Mouse (Mus musculus) testis, adult 10 weeks (tissue): Measurements from ENCODE around the gene Nyap1. TPM values are rescaled to one million over a fixed set of nuclear protein-coding genes. Genes with fewer than 3 reads are reported as not detected.

Experiments
- polyA plus RNA-seq: library from polyadenylated mRNA; stranded (reverse); fragments of 350-450 nt; fragmentation: Illumina TruSeq; extraction: RNeasy Lipid Tissue Mini Kit (QIAGEN cat#74804); gene quantifications from one replicate; pipeline ENCODE4 v1.2.3, GENCODE M21; 2014; ENCODE audit warnings: low read depth, low replicate concordance

The Nyap1 gene
- polyA plus RNA-seq, result 0.07 TPM

DNA sequence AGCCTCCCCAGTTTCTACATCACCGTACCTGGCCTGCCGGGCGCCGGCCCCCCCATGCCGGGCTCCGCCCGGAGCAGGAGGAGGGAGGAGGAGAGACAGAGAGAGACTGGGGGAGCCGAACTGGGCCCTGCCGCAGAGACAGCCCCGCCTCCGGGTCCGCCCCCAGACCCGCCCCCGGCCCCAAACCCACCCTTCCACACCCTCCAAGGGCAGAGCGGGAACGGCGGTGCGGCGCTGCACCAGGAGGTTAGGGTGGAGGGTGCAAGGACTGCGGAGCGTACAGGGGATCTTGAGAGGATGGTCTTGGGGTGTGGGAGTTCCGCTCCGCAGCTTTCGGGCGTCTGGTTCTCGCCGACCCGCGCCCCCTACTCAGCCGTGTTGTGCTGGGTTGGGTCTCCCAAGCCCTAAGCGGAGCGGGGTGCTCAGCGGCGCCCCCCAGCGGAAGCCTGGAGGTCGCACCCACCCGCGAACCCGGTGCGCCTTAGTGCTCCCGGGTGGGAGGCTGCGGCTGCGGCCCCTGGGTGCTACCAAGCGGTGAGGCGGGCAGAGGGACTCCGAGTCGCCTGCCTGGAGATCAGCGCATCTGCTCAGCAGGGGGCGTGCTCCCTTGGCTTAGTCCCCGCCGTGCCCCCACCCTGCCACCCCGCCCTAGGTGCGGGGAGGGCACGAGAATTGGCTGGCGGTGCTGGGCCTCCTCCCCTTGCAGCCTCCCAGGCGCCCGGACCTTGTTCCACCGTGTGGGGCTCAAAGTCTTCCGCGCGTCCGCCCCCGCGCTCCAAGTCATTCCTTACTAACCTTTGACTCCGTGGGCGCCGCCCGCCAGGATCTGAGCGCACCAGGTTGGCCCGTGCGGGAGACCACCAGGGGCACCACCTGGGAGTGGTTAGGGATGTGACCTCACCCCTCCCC lies at the start of gene Nyap1:
Nyap1 (minus strand) TSS at position 585 of the 909 bp plus-strand sequence.

DNA sequence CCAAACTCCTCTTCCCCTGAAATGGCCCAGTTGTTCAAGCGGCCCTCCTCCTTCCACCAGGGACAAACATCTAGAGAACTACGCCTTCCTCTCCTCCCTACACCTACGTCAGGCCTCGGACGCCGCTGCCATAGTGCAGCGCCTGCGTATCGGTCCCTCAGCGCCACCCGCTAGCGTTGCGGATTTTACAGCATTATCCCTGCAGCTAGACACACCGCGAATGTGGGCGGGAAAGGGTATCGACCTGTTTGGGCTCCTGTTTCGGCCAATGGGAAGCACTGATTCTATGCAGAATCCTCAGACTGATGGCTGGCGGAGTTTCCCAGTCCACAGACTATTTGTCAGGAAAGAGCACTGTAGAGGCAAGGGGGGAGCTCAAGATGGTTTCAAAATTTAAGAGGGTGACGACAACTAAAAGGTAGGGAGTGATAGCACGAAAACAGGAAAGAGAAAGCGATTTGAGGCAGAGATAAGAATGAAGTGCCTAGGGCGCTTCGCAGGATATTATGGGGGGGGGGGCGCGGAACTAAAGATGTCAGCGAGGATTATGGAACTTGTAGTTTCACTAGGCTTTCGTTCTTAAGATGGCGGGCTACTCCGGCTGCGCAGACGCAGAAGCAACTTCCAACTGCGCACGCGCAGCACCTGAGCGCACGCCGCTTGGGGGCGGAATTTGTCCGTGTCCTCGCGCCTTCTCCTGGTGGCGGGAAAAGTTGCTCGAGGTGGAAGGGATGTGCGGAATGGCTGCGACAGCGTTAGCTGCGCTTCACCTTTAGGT lies 45.9 kb upstream of the Nyap1 start, which contains the start of the genes Mepce and Zcwpw1:
Mepce (minus strand) TSS at position 505 of the 778 bp plus-strand sequence.
Zcwpw1 (plus strand) TSS at position 648 of the 778 bp plus-strand sequence.

DNA sequence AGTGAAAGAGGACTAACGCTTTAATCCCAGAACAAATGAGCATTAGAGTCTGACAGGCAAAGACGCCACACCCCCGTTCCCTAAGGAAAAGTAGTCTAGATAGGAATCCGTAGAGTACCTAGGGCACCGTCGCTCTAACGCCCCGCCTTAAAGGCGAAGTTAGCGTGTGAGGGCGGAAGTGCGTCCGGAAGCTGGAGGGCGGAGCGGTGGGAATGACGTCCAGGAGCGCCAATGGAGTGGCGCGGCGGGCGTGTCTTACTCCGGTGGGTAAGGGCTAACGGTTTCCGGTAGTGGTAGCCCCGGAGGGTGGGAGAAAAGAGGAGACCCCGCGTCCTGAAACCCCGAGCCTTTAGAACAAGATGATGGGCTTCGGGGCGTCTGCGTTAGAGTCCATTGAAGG lies 37.2 kb upstream of the Nyap1 start, which contains the start of gene Ppp1r35:
Ppp1r35 (plus strand) TSS at position 215 of the 400 bp plus-strand sequence.

GRCm38 (mm10) chr5:137745214-137746171 lies 4.1 kb upstream of the Nyap1 start, which contains the start of gene Tsc22d4:
Tsc22d4 (plus strand) TSS chr5:137745730.

DNA sequence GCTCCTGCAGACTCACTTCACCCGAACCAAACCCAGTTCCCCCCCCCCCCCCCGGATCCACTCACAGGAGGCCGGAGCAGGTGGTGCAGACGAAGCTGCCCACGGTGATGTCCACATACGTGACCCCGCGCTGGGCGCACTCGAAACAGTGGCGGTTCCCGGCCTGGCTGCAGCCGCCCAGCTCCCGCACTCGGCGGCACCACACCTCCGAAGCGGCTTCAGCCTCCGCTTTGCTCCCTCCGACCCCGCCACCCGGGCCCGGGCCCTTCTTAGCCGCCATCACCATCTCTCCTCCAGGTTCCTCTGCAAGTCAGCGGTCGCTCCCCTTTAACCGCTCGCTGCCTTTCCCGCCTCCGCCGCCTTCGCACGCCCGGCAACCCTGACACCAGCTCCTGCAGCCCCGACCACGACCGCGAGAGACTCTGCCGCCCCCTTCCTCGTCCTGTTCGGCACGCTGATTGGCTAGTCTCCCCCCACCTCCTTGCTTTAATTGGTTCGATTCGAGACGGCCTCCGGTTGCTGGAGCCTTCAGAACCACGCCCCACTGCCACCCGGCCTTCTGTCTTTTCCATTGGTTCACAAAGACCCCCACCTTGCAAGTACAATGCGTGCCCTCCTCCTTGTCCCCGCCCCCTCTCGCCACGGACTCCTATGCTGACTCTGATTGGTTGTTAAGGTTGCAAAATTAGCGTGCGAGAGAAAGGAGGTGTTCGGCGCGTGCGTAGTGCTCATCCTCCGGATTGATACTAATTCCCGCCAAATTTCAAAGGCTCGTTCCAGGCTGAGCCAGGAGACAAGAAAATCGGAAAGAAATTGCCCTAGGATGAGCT lies 56.9 kb downstream of the Nyap1 start, which contains the start of gene Agfg2:
Agfg2 (minus strand) TSS at position 433 of the 830 bp plus-strand sequence.

Other genes with a start within 250 kb of the Nyap1 start
- not detected for gene Pop7, start 239.1 kb downstream of the Nyap1 start, polyA plus RNA-seq
- gene Gigyf1, start 223.1 kb downstream of the Nyap1 start, polyA plus RNA-seq, result 0.83 TPM
- not detected for gene Epo, start 208.4 kb downstream of the Nyap1 start, polyA plus RNA-seq
- 1.3 TPM for gene Gnb2, start 208.1 kb downstream of the Nyap1 start, polyA plus RNA-seq
- not detected for gene Actl6b, start 188.1 kb downstream of the Nyap1 start, polyA plus RNA-seq
- gene Tfr2, start 171.8 kb downstream of the Nyap1 start, polyA plus RNA-seq, result 0.25 TPM
- not detected for gene Mospd3, start 140.5 kb downstream of the Nyap1 start, polyA plus RNA-seq
- 12.9 TPM for gene Pcolce, start 127.8 kb downstream of the Nyap1 start, polyA plus RNA-seq
- gene Fbxo24, start 112.6 kb downstream of the Nyap1 start, polyA plus RNA-seq, result 3.5 TPM
- gene Lrch4, start 112.5 kb downstream of the Nyap1 start, polyA plus RNA-seq, result 1.6 TPM
- gene Gm20605, start 112.4 kb downstream of the Nyap1 start, polyA plus RNA-seq, result 0.39 TPM
- 1.2 TPM for gene Sap25, start 100.3 kb downstream of the Nyap1 start, polyA plus RNA-seq
- gene Irs3, start 95.9 kb downstream of the Nyap1 start, polyA plus RNA-seq, result not detected
- gene Agfg2, start 56.9 kb downstream of the Nyap1 start, polyA plus RNA-seq, result 5.5 TPM
- gene Tsc22d4, start 4.1 kb upstream of the Nyap1 start, polyA plus RNA-seq, result 7.8 TPM
- 3.4 TPM for gene Ppp1r35, start 37.2 kb upstream of the Nyap1 start, polyA plus RNA-seq
- gene Mepce, start 46.0 kb upstream of the Nyap1 start, polyA plus RNA-seq, result 26.1 TPM
- 48.0 TPM for gene Zcwpw1, start 46.2 kb upstream of the Nyap1 start, polyA plus RNA-seq
- 0.38 TPM for gene Pilra, start 94.7 kb upstream of the Nyap1 start, polyA plus RNA-seq
- not detected for gene Pilrb1, start 116.5 kb upstream of the Nyap1 start, polyA plus RNA-seq
- not detected for gene Pilrb2, start 130.2 kb upstream of the Nyap1 start, polyA plus RNA-seq
- 0.39 TPM for gene Cyp3a13, start 180.0 kb upstream of the Nyap1 start, polyA plus RNA-seq
- not detected for gene Gjc3, start 221.5 kb upstream of the Nyap1 start, polyA plus RNA-seq
- 0.76 TPM for gene Azgp1, start 239.9 kb upstream of the Nyap1 start, polyA plus RNA-seq